Mouse (Mus musculus): ENCODE data around the gene Cabp7.

DNA sequence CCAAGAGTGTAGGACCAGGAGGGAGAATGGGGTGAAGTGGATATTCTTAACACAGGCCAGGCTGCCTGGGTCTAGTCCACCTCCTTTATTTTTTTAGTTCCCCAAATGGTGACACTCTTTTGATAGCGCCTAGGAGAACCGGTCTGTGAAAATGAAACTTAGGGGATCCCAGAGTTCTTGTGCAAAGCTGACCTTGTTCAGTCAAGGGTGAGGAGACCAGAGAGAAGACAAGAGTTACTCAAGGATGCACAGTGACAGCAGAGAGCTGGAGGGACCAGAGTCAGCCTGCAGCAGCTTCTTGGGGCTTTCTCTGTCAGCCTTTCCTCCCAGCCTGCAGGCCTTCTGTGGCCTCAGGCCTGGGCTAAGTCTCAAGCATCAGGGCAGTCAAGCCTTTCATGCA lies 15.9 kb upstream of the Cabp7 start:
- TF ChIP-seq ZC3H11A (IDR thresholded peaks at IDR 0.05; ENCODE audit: borderline replicate concordance, low read depth, low read length) (no peak), MAFK (IDR thresholded peaks at IDR 0.05; ENCODE audit: insufficient read depth, low read depth, low read length) (no peak)
